Mouse (Mus musculus): ENCODE results near the gene Dapp1.

Dapp1 gene

DNA sequence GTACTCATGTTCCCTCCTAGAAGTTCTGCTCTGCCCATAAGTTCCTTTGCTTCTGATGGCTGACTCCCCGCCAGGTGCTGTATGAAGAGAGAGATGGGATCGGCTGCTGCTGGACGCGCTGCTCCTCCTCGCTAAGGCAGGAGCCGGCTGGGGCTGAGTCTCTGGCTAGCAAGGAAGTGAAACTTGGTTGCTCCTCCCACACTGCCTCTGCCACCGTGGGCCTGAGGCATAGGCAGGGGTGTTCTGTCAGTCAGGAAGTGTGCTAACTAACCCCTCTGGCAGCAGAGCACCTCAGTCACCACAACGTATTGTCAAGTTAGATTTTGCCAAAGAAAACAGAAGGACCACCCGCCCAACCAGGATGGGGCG lies at the start of gene Dapp1:
Gene Dapp1 (minus strand): TSS at position 164 of the 369 bp plus-strand sequence.
- peak; percentile 63 for DNase-seq (ENCODE audit: low spot score)

DNA sequence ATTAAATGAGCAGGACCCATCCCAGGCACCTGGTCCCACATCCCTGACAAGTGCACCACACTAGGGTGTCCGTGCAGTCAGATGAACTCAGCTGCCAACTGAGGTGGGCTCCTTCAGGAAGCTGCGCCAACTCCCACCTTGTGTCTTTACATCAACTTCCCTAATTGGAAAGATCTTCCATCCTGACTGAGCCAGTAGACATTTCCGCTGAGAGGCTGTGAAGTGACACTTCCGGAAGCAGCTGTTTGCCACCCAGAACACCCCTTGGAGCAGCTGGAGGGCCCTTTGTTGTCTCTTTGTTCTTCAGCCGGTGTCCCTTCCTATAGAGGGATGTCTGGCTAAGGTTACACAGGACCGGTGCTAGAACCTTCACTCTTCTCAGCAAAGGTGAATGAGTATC lies 49.2 kb upstream of the Dapp1 start:
- DNase-seq (ENCODE audit: low spot score): no peak

DNA sequence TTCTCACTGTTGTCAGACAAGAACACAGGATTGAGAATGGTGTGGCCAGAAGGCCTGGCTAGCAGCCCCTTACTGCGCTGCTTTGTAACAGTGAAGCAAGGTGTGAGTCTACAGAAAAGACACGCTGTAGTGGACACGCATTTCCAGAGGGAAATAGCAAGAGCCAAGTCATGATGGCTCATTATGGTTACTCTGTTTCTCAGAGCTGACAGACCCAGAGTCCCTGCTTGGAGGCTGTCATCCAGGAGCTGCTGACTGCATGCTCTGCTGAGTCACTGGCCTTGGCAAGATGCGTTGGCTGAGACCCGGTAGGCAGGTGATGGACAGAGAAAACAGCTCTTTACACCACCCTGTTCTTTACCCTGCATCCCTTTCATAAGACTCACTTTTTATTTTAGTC lies 48.0 kb upstream of the Dapp1 start:
- DNase-seq (ENCODE audit: low spot score): no peak

DNA sequence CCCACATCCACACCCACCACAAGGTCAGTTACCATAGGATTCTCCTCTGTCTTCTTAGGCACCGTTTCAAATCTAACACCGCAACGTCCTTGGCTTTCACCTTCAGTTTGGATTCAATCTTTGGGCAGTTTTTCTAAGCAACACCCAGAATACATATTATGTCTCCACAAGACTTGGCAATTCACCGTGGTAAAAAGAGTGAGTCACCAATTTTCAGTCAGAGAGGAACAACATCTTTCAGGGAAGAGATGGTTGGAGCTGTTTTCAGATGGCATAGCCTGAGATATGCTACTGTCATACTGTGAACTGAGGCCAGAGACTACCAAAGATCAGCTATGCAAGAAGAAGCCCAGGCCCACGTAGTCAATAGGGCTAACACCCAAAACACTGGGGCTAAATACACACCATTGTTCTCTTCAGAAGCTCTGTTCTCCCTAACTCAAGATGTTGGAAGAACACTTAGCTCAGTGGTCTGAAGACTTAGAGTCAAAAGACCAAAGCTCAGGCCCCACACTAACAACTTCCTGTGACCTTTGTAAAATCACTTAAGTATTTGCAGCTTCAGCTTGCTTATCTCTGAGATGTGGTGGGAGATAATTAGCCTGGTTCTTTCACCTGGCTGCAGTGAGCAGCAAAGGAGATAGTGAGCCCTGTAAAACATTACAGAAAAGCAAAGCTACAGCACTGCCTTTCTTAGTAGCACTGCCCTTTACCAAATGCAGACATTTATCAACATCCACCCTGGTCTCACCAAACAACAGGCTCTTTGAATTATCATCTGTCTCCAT lies 46.4 kb upstream of the Dapp1 start:
- DNase-seq (ENCODE audit: low spot score): no peak

DNA sequence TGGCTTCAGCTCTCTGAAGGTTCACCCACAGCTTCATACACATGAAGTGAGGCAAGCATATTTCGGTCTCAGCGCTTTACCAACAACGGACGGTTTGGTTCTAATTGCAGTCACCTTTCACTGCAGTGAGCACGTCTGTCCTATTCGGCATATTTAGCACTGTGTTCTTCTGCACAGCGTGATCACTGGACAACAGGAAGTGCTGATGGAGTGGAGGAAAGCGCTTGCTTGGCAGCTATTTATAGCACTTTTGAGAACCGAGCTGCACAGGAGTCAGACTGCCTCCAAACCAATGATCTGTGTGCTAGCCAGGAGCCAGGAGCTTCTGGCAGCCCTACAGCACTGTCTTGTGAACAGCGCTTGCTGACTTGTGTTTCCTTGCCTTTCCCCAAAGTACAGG lies 44.9 kb upstream of the Dapp1 start:
- no peak for DNase-seq (ENCODE audit: low spot score)

DNA sequence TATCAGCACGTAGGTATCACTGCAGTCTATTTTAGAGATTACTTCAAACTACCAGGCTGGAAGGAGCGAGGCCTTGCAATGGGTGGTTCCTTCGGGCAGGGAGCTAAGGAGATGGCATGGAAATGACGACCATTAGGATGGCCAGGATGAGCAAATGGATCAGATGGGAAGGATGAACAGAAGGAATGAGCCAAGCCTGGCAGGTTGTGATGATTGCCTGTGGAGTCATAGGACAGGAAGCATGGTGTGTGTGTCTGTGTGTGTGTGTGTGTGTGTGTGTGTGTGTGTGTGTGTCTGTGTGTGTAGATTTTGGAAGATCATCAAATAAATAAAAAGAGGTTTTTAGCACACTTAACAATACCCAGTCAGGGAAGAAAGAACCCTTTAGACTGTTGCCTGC lies 41.3 kb upstream of the Dapp1 start:
- no peak for DNase-seq (ENCODE audit: low spot score)

DNA sequence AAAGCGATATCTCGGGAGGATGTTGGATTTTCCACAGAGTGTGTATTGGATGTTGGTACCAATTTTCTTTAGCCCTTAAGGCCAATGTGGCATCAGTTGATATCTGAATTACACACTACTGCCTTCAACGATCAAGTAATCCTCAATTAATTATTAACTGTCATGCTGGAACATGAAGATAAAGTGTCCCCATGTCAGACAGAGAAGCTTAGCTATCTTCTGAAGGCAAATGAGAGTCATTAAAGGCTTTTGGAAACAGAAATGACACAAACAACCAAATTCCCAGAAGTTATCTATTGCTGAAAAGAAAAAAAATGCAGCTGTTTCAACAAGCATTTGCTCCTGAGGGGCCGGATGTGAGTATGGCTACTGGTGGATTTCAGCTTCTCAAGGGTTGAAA lies 40.7 kb upstream of the Dapp1 start:
- no peak for DNase-seq (ENCODE audit: low spot score)

DNA sequence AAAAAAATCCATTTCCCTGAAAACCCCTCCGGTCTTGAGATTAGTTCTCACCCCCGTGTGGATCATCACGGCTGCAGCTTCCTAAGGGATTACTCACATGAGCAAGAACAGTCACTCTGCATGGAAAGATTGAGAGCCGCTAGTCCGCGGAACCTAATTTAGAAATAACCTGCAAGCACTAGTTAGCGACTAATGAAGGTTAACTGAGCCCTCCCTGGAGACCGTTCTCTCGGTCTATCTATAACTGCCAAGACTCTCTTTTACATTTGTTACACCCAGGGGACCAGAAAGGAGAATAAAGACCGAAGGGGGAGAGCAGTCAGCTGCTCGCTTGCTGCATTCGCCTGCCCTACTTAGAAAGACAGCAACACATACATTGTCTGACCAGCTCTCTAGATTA lies 35.5 kb upstream of the Dapp1 start:
- no peak for DNase-seq (ENCODE audit: low spot score)

GRCm38 (mm10) chr3:138014725-138015124 lies 33.4 kb upstream of the Dapp1 start:
- no peak for DNase-seq (ENCODE audit: low spot score)

DNA sequence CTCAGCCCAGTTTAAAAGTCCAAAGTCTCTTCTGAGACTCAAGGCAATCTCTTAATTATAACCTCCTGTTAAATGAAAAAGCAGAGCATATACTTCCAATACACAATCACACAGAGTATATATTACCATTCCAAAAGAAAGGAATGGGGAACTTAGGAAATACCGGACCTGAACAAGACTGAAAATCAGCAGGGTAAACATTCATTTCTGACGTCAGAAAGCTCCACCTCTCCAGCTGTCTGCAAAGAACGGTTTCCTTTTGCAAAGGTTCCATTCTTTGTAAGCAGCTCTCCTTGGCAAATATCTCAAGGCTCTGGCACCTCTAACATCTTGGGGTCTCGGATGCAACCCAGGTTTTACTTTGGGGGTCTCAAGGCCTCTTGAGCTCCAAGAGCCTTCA lies 31.0 kb upstream of the Dapp1 start:
- DNase-seq (ENCODE audit: low spot score): no peak

GRCm38 (mm10) chr3:138008152-138008551 lies 26.8 kb upstream of the Dapp1 start:
- DNase-seq (ENCODE audit: low spot score): no peak

DNA sequence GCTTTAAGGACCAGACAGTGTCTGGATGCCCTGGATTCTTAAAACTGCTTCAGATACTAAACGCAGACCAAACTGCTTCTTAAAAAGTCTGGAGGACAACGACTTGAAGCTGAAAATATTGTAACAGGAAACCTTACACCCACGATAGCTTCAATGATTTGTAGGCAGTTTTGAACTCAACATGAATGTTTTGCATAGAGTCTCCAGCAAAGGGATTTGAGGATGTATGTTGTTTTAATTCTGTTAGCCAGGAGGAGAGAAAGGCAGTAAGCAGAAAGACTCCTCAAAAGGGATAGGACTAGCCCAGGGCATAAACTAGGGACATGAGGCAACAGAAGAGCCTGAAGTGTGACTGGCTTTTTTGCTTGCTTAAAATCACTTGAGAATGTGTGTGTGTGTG lies 25.6 kb upstream of the Dapp1 start:
- no peak for DNase-seq (ENCODE audit: low spot score)

- DNase-seq (ENCODE audit: low spot score): no peak
These were observed 21.9 kb upstream of the Dapp1 start for GRCm38 (mm10) chr3:138003264-138003663.

DNA sequence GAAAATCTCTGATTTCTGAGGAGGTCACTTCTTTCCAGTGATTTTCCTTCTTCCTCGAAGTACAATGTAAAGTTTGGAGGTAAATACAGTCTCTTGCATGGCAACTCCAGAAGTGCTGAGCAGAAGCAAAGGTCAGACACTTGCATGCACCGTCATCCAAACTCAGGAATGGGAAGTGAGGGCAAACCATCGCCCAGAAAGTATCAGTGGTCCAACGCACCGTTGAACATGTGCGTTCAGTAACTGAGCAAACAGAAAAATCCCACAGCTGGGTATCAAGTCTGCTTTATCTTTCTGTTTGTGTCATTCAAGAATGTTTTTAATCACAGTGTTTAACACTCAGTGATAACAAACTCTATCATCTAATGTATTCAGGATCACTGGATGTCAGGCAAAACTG lies 21.2 kb upstream of the Dapp1 start:
- no peak for DNase-seq (ENCODE audit: low spot score)

GRCm38 (mm10) chr3:138001865-138002264 lies 20.5 kb upstream of the Dapp1 start:
- no peak for DNase-seq (ENCODE audit: low spot score)

DNA sequence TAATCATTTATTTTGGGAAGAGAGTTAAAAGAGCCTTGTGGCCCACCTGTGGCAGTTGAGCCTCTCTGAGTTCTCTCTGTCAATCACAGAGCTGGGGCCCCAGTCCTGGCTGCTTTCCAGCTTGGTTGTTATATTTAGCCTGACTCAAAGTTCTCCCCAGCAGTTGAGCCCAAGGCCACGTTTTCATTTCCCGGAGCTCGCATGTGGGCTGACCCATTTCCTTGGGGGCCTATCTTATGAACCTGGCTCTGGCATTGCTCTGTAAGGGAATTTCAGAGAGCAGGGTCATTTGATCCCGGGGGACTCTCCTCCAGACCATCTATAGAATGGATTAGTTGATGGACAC lies 19.4 kb upstream of the Dapp1 start:
- no peak for DNase-seq (ENCODE audit: low spot score)

GRCm38 (mm10) chr3:138000062-138000723 lies 18.8 kb upstream of the Dapp1 start:
- no peak for DNase-seq (ENCODE audit: low spot score)

GRCm38 (mm10) chr3:137999224-137999790 lies 18.0 kb upstream of the Dapp1 start:
- no peak for DNase-seq (ENCODE audit: low spot score)

DNA sequence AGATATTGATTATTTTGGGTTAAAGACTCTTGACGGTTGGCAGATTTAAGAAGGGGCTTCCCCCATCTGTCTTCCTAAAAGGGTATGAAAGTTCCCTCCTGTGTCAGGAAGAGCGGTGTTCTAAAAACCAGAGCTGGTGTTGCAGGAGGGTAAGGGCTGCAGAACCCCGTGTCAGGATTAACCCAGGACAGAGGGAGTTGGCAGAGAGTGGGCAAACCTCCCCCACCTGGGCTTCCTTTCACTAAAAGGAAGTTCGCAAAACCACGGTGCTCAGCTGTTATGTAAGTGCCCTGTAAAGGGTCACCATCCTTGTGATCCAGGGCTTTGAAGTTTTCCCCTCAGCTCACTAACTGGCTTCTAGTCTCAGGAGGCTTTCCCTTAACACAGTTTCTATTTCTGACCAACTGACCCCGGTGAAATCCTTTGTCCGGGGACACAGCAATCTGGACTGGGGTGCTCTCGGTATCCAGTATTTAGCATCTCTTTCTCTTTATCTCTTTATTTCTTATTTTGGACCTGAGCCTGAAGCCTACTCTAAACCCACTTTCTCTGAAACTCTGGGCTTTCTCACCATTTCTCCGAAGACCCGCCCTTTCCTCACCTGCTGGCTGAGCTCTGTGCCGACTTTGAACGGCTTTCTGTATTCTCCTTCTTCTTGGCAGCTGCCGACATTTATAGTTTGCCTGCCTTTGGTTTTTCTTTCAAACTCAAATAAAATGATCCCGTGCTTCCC lies 17.3 kb upstream of the Dapp1 start:
- DNase-seq (ENCODE audit: low spot score): no peak

DNA sequence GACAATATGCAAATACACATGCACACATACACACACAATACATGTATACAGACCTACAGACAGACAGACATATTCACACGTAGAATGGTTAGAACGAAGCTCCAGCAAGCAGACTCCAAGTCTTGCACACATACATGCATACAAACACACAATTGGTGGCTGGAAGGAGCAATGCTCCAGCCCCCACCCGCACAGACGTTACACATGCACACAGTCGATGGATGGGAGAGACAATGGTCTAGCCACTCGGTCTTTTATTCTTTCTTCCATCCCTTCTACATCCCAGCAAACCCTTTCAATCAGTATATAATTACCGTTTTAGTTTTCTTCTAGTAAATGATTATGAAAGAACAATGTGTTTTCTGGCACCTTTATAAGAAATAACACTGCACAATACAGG lies 14.1 kb upstream of the Dapp1 start:
- DNase-seq (ENCODE audit: low spot score): no peak

GRCm38 (mm10) chr3:137994196-137994595 lies 12.9 kb upstream of the Dapp1 start:
- DNase-seq (ENCODE audit: low spot score): no peak

GRCm38 (mm10) chr3:137992366-137992765 lies 11.0 kb upstream of the Dapp1 start:
- peak; percentile 21 for DNase-seq (ENCODE audit: low spot score)

GRCm38 (mm10) chr3:137991183-137991582 lies 9.8 kb upstream of the Dapp1 start:
- peak; percentile 95 for DNase-seq (ENCODE audit: low spot score)
